Mouse (Mus musculus): ENCODE measurements around the gene Def8. TPM values are rescaled to one million over a fixed set of nuclear protein-coding genes. Genes with fewer than 3 reads are reported as not detected.

The Def8 gene
- polyA plus RNA-seq, 1 experiment from 2014 or later, result 47.4 TPM

GRCm38 (mm10) chr8:123503801-123504467 is 80.6 kb downstream of the Def8 start:
- H3K27ac ChIP-seq (ENCODE audit: low read depth, low read length), result no peak overlapping the region
- peaks cover 89% of the 10 kb centered on the region for H3K36me3 ChIP-seq (ENCODE audit: control insufficient read depth, insufficient read depth, low read length)
- 98% methylated on average over 6 of the region's 6 CpGs for WGBS
- no peaks in the 10 kb centered on the region for H3K9me3 ChIP-seq (ENCODE audit: control insufficient read depth, low read length)
- H3K4me2 ChIP-seq (ENCODE audit: low read depth, low read length), result no peak overlapping the region
- H3K27me3 ChIP-seq (ENCODE audit: control insufficient read depth, insufficient read depth, low read length), result no peaks in the 10 kb centered on the region
- H3K4me3 ChIP-seq (ENCODE audit: low read depth, low read length), result no peak overlapping the region
- ATAC-seq (ENCODE audit: low read depth), result no peak
- H3K4me1 ChIP-seq (ENCODE audit: control insufficient read depth, insufficient read depth, low read length), result no peaks in the 10 kb centered on the region
- no peak overlapping the region for H3K9ac ChIP-seq (replicated peaks; ENCODE audit: low read depth, low read length)

GRCm38 (mm10) chr8:123504591-123505195 is 81.4 kb downstream of the Def8 start:
- no peak for ATAC-seq (ENCODE audit: low read depth)
- H3K4me2 ChIP-seq (ENCODE audit: low read depth, low read length), result no peak overlapping the region
- no peak overlapping the region for H3K27ac ChIP-seq (ENCODE audit: low read depth, low read length)
- 85% methylated on average over 9 of the region's 9 CpGs for WGBS
- no peaks in the 10 kb centered on the region for H3K9me3 ChIP-seq (ENCODE audit: control insufficient read depth, low read length)
- H3K36me3 ChIP-seq (ENCODE audit: control insufficient read depth, insufficient read depth, low read length), result peaks cover 89% of the 10 kb centered on the region
- H3K27me3 ChIP-seq (ENCODE audit: control insufficient read depth, insufficient read depth, low read length), result no peaks in the 10 kb centered on the region
- H3K4me1 ChIP-seq (ENCODE audit: control insufficient read depth, insufficient read depth, low read length), result no peaks in the 10 kb centered on the region
- no peak overlapping the region for H3K4me3 ChIP-seq (ENCODE audit: low read depth, low read length)
- H3K9ac ChIP-seq (replicated peaks; ENCODE audit: low read depth, low read length), result no peak overlapping the region

- Histone ChIP-seq H3K4me2 (ENCODE audit: low read depth, low read length) (no peak overlapping the region), H3K27me3 (ENCODE audit: control insufficient read depth, insufficient read depth, low read length) (no peaks in the 10 kb centered on the region), H3K4me3 (ENCODE audit: low read depth, low read length) (no peak overlapping the region), H3K27ac (ENCODE audit: low read depth, low read length) (no peak overlapping the region), H3K9ac (replicated peaks; ENCODE audit: low read depth, low read length) (no peak overlapping the region), H3K4me1 (ENCODE audit: control insufficient read depth, insufficient read depth, low read length) (no peaks in the 10 kb centered on the region), H3K36me3 (ENCODE audit: control insufficient read depth, insufficient read depth, low read length) (peaks cover 83% of the 10 kb centered on the region), H3K9me3 (ENCODE audit: control insufficient read depth, low read length) (no peaks in the 10 kb centered on the region)
- WGBS, result 75% methylated on average over 4 of the region's 4 CpGs
- no peak for ATAC-seq (ENCODE audit: low read depth)
Observed at GRCm38 (mm10) chr8:123505267-123505666, 81.9 kb downstream of the Def8 start.

- H3K27ac ChIP-seq (ENCODE audit: low read depth, low read length), result no peak overlapping the region
- H3K4me3 ChIP-seq (ENCODE audit: low read depth, low read length), result no peak overlapping the region
- H3K36me3 ChIP-seq (ENCODE audit: control insufficient read depth, insufficient read depth, low read length), result peaks cover 80% of the 10 kb centered on the region
- H3K4me1 ChIP-seq (ENCODE audit: control insufficient read depth, insufficient read depth, low read length), result no peaks in the 10 kb centered on the region
- no peaks in the 10 kb centered on the region for H3K27me3 ChIP-seq (ENCODE audit: control insufficient read depth, insufficient read depth, low read length)
- H3K9ac ChIP-seq (replicated peaks; ENCODE audit: low read depth, low read length), result no peak overlapping the region
- ATAC-seq (ENCODE audit: low read depth), result no peak
- H3K9me3 ChIP-seq (ENCODE audit: control insufficient read depth, low read length), result no peaks in the 10 kb centered on the region
- 85% methylated on average over 9 of the region's 9 CpGs for WGBS
- H3K4me2 ChIP-seq (ENCODE audit: low read depth, low read length), result no peak overlapping the region
Observed at GRCm38 (mm10) chr8:123505695-123506094, 82.4 kb downstream of the Def8 start.

GRCm38 (mm10) chr8:123507153-123507552 is 83.8 kb downstream of the Def8 start:
- H3K27me3 ChIP-seq (ENCODE audit: control insufficient read depth, insufficient read depth, low read length), result no peaks in the 10 kb centered on the region

GRCm38 (mm10) chr8:123510819-123511218 is 87.5 kb downstream of the Def8 start:
- peaks cover 13% of the 10 kb centered on the region for H3K4me1 ChIP-seq (ENCODE audit: control insufficient read depth, insufficient read depth, low read length)
- no peak overlapping the region for H3K4me2 ChIP-seq (ENCODE audit: low read depth, low read length)
- H3K36me3 ChIP-seq (ENCODE audit: control insufficient read depth, insufficient read depth, low read length), result peaks cover 34% of the 10 kb centered on the region
- H3K27me3 ChIP-seq (ENCODE audit: control insufficient read depth, insufficient read depth, low read length), result no peaks in the 10 kb centered on the region
- no peaks in the 10 kb centered on the region for H3K9me3 ChIP-seq (ENCODE audit: control insufficient read depth, low read length)
- no peak overlapping the region for H3K4me3 ChIP-seq (ENCODE audit: low read depth, low read length)
- no peak overlapping the region for H3K27ac ChIP-seq (ENCODE audit: low read depth, low read length)
- 75% methylated on average over 5 of the region's 5 CpGs for WGBS
- no peak for ATAC-seq (ENCODE audit: low read depth)
- no peak overlapping the region for H3K9ac ChIP-seq (replicated peaks; ENCODE audit: low read depth, low read length)

More at GRCm38 (mm10) chr8:123507153-123507552, 83.8 kb downstream of the Def8 start:
- no peaks in the 10 kb centered on the region for H3K4me1 ChIP-seq (ENCODE audit: control insufficient read depth, insufficient read depth, low read length)
- 98% methylated on average over 5 of the region's 5 CpGs for WGBS
- no peaks in the 10 kb centered on the region for H3K9me3 ChIP-seq (ENCODE audit: control insufficient read depth, low read length)
- H3K36me3 ChIP-seq (ENCODE audit: control insufficient read depth, insufficient read depth, low read length), result peaks cover 66% of the 10 kb centered on the region
- H3K27ac ChIP-seq (ENCODE audit: low read depth, low read length), result no peak overlapping the region
- H3K4me2 ChIP-seq (ENCODE audit: low read depth, low read length), result no peak overlapping the region
- no peak overlapping the region for H3K4me3 ChIP-seq (ENCODE audit: low read depth, low read length)
- H3K9ac ChIP-seq (replicated peaks; ENCODE audit: low read depth, low read length), result no peak overlapping the region
- no peak for ATAC-seq (ENCODE audit: low read depth)

Other genes with a start within 250 kb of the Def8 start
- gene Dpep1, start 237.3 kb upstream of the Def8 start, polyA plus RNA-seq (2014; fragmentation: Nextera tagmentation; extraction: Ambion mirVana), result not detected in 2 replicates
- gene Chmp1a, start 210.8 kb upstream of the Def8 start, polyA plus RNA-seq (2014; fragmentation: Nextera tagmentation; extraction: Ambion mirVana), result 123 and 147 TPM in 2 replicates
- 6.0 and 6.5 TPM in 2 replicates for gene Spata33, start 210.7 kb upstream of the Def8 start, polyA plus RNA-seq (2014; fragmentation: Nextera tagmentation; extraction: Ambion mirVana)
- 43.6 and 45.2 TPM in 2 replicates for gene Cdk10, start 198.7 kb upstream of the Def8 start, polyA plus RNA-seq (2014; fragmentation: Nextera tagmentation; extraction: Ambion mirVana)
- gene Spata2l, start 187.3 kb upstream of the Def8 start, polyA plus RNA-seq (2014; fragmentation: Nextera tagmentation; extraction: Ambion mirVana), result 7.0 and 7.3 TPM in 2 replicates
- 17.1 and 18.6 TPM in 2 replicates for gene Zfp276, start 169.3 kb upstream of the Def8 start, polyA plus RNA-seq (2014; fragmentation: Nextera tagmentation; extraction: Ambion mirVana)
- 63.7 and 65.8 TPM in 2 replicates for gene Vps9d1, start 169.2 kb upstream of the Def8 start, polyA plus RNA-seq (2014; fragmentation: Nextera tagmentation; extraction: Ambion mirVana)
- 6.6 and 8.1 TPM in 2 replicates for gene Fanca, start 105.0 kb upstream of the Def8 start, polyA plus RNA-seq (2014; fragmentation: Nextera tagmentation; extraction: Ambion mirVana)
- 34.9 and 36.9 TPM in 2 replicates for gene Spire2, start 90.8 kb upstream of the Def8 start, polyA plus RNA-seq (2014; fragmentation: Nextera tagmentation; extraction: Ambion mirVana)
- 379 and 405 TPM in 2 replicates for gene Tcf25, start 49.8 kb upstream of the Def8 start, polyA plus RNA-seq (2014; fragmentation: Nextera tagmentation; extraction: Ambion mirVana)
- 0.22 and 0.33 TPM in 2 replicates for gene Mc1r, start 16.4 kb upstream of the Def8 start, polyA plus RNA-seq (2014; fragmentation: Nextera tagmentation; extraction: Ambion mirVana)
- gene Tubb3, start 12.1 kb upstream of the Def8 start, polyA plus RNA-seq (2014; fragmentation: Nextera tagmentation; extraction: Ambion mirVana), result 1,600 and 1,632 TPM in 2 replicates
- gene Afg3l1, start 54.4 kb downstream of the Def8 start, polyA plus RNA-seq (2014; fragmentation: Nextera tagmentation; extraction: Ambion mirVana), result 35.2 and 40.6 TPM in 2 replicates
- 88.7 and 103 TPM in 2 replicates for gene Dbndd1, start 91.9 kb downstream of the Def8 start, polyA plus RNA-seq (2014; fragmentation: Nextera tagmentation; extraction: Ambion mirVana)
- gene Gas8, start 95.3 kb downstream of the Def8 start, polyA plus RNA-seq (2014; fragmentation: Nextera tagmentation; extraction: Ambion mirVana), result 36.5 and 42.5 TPM in 2 replicates
- gene Rhou, start 230.4 kb downstream of the Def8 start, polyA plus RNA-seq (2014; fragmentation: Nextera tagmentation; extraction: Ambion mirVana), result 13.9 and 18.9 TPM in 2 replicates

All from neural tube, embryonic 14.5 days (tissue).